Mouse (Mus musculus): ENCODE measurements at regions not wholly inside any gene's neighbourhood (a gene's known extent, or its start where the extent isn't known, plus 50 kb on each side); places are given as distances from the start of the nearest gene placed in this dataset.
A peak's percentile ranks its signal among the peaks of the same experiment; 100 is the strongest.

GRCm38 (mm10) chr19:15517853-15518252 lies 429.3 kb downstream of the Psat1 start:
- intact Hi-C loops (cut with DNase I) = no loop called here
- DNase-seq (ENCODE audit: extremely low spot score in 1 of 2, low spot score in 2 of 2) = no peak

- DNase-seq (ENCODE audit: extremely low spot score in 1 of 2, low spot score in 2 of 2) = no peak
- intact Hi-C loops (cut with DNase I) = no loop called here
Measured at GRCm38 (mm10) chr19:15516566-15517305, 430.4 kb downstream of the Psat1 start.

- intact Hi-C loops (cut with DNase I) = no loop called here
- peak in 1 of 2 experiments; percentile 9 for DNase-seq (ENCODE audit: extremely low spot score in 1 of 2, low spot score in 2 of 2)
Measured at GRCm38 (mm10) chr19:15513197-15513596, 433.9 kb downstream of the Psat1 start.

- intact Hi-C loops (cut with DNase I) = no loop called here
- DNase-seq (ENCODE audit: extremely low spot score in 1 of 2, low spot score in 2 of 2) = no peak
Measured at GRCm38 (mm10) chr19:15510395-15510794, 436.7 kb downstream of the Psat1 start.

GRCm38 (mm10) chr19:15502985-15503354 lies 444.2 kb downstream of the Psat1 start:
- intact Hi-C loops (cut with DNase I) = no loop called here

GRCm38 (mm10) chr19:15502315-15502984 lies 444.7 kb downstream of the Psat1 start:
- intact Hi-C loops (cut with DNase I) = no loop called here
- no peak for DNase-seq (ENCODE audit: extremely low spot score in 1 of 2, low spot score in 2 of 2)

More at GRCm38 (mm10) chr19:15502985-15503354, 444.2 kb downstream of the Psat1 start:
- DNase-seq (ENCODE audit: extremely low spot score in 1 of 2, low spot score in 2 of 2) = no peak

- DNase-seq (ENCODE audit: extremely low spot score in 1 of 2, low spot score in 2 of 2) = no peak
- intact Hi-C loops (cut with DNase I) = no loop called here
Measured at GRCm38 (mm10) chr19:15495532-15495931, 451.6 kb downstream of the Psat1 start.

GRCm38 (mm10) chr19:15487576-15487975 lies 459.6 kb downstream of the Psat1 start:
- intact Hi-C loops (cut with DNase I) = no loop called here
- DNase-seq (ENCODE audit: extremely low spot score in 1 of 2, low spot score in 2 of 2) = peak in 1 of 2 experiments; percentile 11

GRCm38 (mm10) chr19:15481605-15482004 lies 465.5 kb downstream of the Psat1 start:
- intact Hi-C loops (cut with DNase I) = no loop called here
- peak in 1 of 2 experiments; percentile 26 for DNase-seq (ENCODE audit: extremely low spot score in 1 of 2, low spot score in 2 of 2)

- no peak for DNase-seq (ENCODE audit: extremely low spot score in 1 of 2, low spot score in 2 of 2)
- intact Hi-C loops (cut with DNase I) = no loop called here
Measured at GRCm38 (mm10) chr19:15469541-15469940, 477.6 kb downstream of the Psat1 start.

- intact Hi-C loops (cut with DNase I) = no loop called here
- DNase-seq (ENCODE audit: extremely low spot score in 1 of 2, low spot score in 2 of 2) = peak in 1 of 2 experiments; percentile 15
Measured at GRCm38 (mm10) chr19:15466713-15467112, 480.4 kb downstream of the Psat1 start.

GRCm38 (mm10) chr19:15465063-15465760 lies 481.9 kb downstream of the Psat1 start:
- intact Hi-C loops (cut with DNase I) = no loop called here
- no peak for DNase-seq (ENCODE audit: extremely low spot score in 1 of 2, low spot score in 2 of 2)

- no peak for DNase-seq (ENCODE audit: extremely low spot score in 1 of 2, low spot score in 2 of 2)
- intact Hi-C loops (cut with DNase I) = no loop called here
Measured at GRCm38 (mm10) chr19:15457793-15458192, 489.3 kb downstream of the Psat1 start.

- intact Hi-C loops (cut with DNase I) = no loop called here
- no peak for DNase-seq (ENCODE audit: extremely low spot score in 1 of 2, low spot score in 2 of 2)
Measured at GRCm38 (mm10) chr19:15456943-15457735, 490.0 kb downstream of the Psat1 start.

GRCm38 (mm10) chr19:15448989-15449388 lies 498.1 kb downstream of the Psat1 start:
- DNase-seq (ENCODE audit: extremely low spot score in 1 of 2, low spot score in 2 of 2) = no peak
- intact Hi-C loops (cut with DNase I) = no loop called here

GRCm38 (mm10) chr19:15431798-15432197 lies 515.3 kb downstream of the Psat1 start:
- DNase-seq (ENCODE audit: extremely low spot score in 1 of 2, low spot score in 2 of 2) = peak in 1 of 2 experiments; percentile 7
- intact Hi-C loops (cut with DNase I) = no loop called here

- DNase-seq (ENCODE audit: extremely low spot score in 1 of 2, low spot score in 2 of 2) = no peak
- intact Hi-C loops (cut with DNase I) = no loop called here
Measured at GRCm38 (mm10) chr19:15421311-15421710, 525.8 kb downstream of the Psat1 start.

GRCm38 (mm10) chr19:15398624-15399023 lies 548.5 kb downstream of the Psat1 start:
- intact Hi-C loops (cut with DNase I) = no loop called here
- no peak for DNase-seq (ENCODE audit: extremely low spot score in 1 of 2, low spot score in 2 of 2)

- peak; percentile 18 to 23 for DNase-seq (ENCODE audit: extremely low spot score in 1 of 2, low spot score in 2 of 2)
Measured at GRCm38 (mm10) chr19:15371682-15372081, 575.5 kb downstream of the Psat1 start.

More at GRCm38 (mm10) chr19:15371682-15372081, 575.5 kb downstream of the Psat1 start:
- intact Hi-C loops (cut with DNase I) = loop anchor here (10.0 kb wide), 1 partner anchor 243 kb away; no protein-coding TSS in a partner anchor
